Mouse (Mus musculus) monocyte, adult 5-6 weeks (primary cell): ENCODE results near the gene Fbn1. TPM values are rescaled to one million over a fixed set of nuclear protein-coding genes. Genes with fewer than 3 reads are reported as not detected.
"Not testable (repeated sequence)": the region's sequence is repeated elsewhere in the genome, so short reads cannot be mapped to it uniquely, and the experiment has no call there.

Experiments
- ATAC-seq: fragments of 153-309, 156-312 bp; replicated peaks from 2 replicates; pipeline ENCODE4 v1.8.0; 2017; ENCODE audit warnings: mild to moderate bottlenecking; ENCODE audit not compliant: low TSS enrichment, insufficient number of reproducible peaks, severe bottlenecking, poor library complexity, low FRiP score
- total RNA-seq: library from RNA; stranded (forward); fragments of 200-1000, 200-491, 200-594 nt; gene quantifications from 3 replicates; pipeline ENCODE4 v1.2.3, GENCODE M21; 2017

Gene Fbn1
- total RNA-seq, 1 experiment from 2014 or later = not detected

GRCm38 (mm10) chr2:125282334-125283206 is 225.2 kb downstream of the Fbn1 start:
- ATAC-seq = no peak

- ATAC-seq = not testable (repeated sequence)
Measured at GRCm38 (mm10) chr2:125279995-125280394, 227.8 kb downstream of the Fbn1 start.

- ATAC-seq = 0 out of 2 replicates have a peak, but pooled peaks have one; percentile 25
Measured at GRCm38 (mm10) chr2:125278474-125278873, 229.3 kb downstream of the Fbn1 start.

GRCm38 (mm10) chr2:125276692-125277091 is 231.1 kb downstream of the Fbn1 start:
- ATAC-seq = no peak

- no peak for ATAC-seq
Measured at GRCm38 (mm10) chr2:125275617-125276016, 232.2 kb downstream of the Fbn1 start.

GRCm38 (mm10) chr2:125268876-125269275 is 238.9 kb downstream of the Fbn1 start:
- no peak for ATAC-seq

GRCm38 (mm10) chr2:125263753-125264152 is 244.0 kb downstream of the Fbn1 start:
- ATAC-seq = no peak

- ATAC-seq = no peak
Measured at GRCm38 (mm10) chr2:125263056-125263455, 244.7 kb downstream of the Fbn1 start.

- ATAC-seq = no peak
Measured at GRCm38 (mm10) chr2:125260326-125260725, 247.5 kb downstream of the Fbn1 start.

GRCm38 (mm10) chr2:125259230-125260120 is 248.3 kb downstream of the Fbn1 start:
- ATAC-seq = 0 out of 2 replicates have a peak, but pooled peaks have one; percentile 58

GRCm38 (mm10) chr2:125255886-125256285 is 251.9 kb downstream of the Fbn1 start:
- no peak for ATAC-seq

GRCm38 (mm10) chr2:125254630-125255029 is 253.2 kb downstream of the Fbn1 start:
- no peak for ATAC-seq

GRCm38 (mm10) chr2:125253699-125254098 is 254.1 kb downstream of the Fbn1 start:
- ATAC-seq = no peak

- ATAC-seq = peak; percentile 37; the same call in 1 of the 2 replicates
Measured at GRCm38 (mm10) chr2:125252275-125252674, 255.5 kb downstream of the Fbn1 start.

GRCm38 (mm10) chr2:125251781-125252180 is 256.0 kb downstream of the Fbn1 start:
- ATAC-seq = no peak

Other genes starting within 250 kb of the Fbn1 start
- gene Gm9913, start 2.9 kb downstream of the Fbn1 start, total RNA-seq = not detected in 3 replicates
- 13.1 to 17.5 TPM (median 16.3 TPM) in 3 replicates for gene Cep152, start 117.1 kb upstream of the Fbn1 start, total RNA-seq
- 73.2 to 86.9 TPM (median 83.8 TPM) in 3 replicates for gene Eid1, start 165.1 kb upstream of the Fbn1 start, total RNA-seq
- 0.58 TPM in 1 of 3 replicates, not detected in the others for gene Shc4, start 216.2 kb upstream of the Fbn1 start, total RNA-seq